Mouse (Mus musculus) hindbrain, embryonic 12.5 days (tissue): ENCODE measurements around the gene Rybp. TPM values are rescaled to one million over a fixed set of nuclear protein-coding genes. Genes with fewer than 3 reads are reported as not detected.

Experiments used
- ATAC-seq: fragments of 200-750 bp; cut with Nextera tagmentation; 2 replicates; pipeline ENCODE4 v1.8.0; 2017; ENCODE audit warnings: moderate TSS enrichment; ENCODE audit not compliant: low FRiP score
- H3K27ac ChIP-seq: fragments of 300-500 bp; sonication (generic); 2 replicates; pipeline ENCODE4 v1.5.1; 2016; ENCODE audit warnings: mild to moderate bottlenecking
- H3K27me3 ChIP-seq: fragments of 300-500 bp; sonication (generic); 2 replicates; pipeline ENCODE4 v1.6.1; 2016; ENCODE audit warnings: mild to moderate bottlenecking
- H3K36me3 ChIP-seq: fragments of 300-500 bp; sonication (generic); 2 replicates; pipeline ENCODE4 v1.6.1; 2016; ENCODE audit warnings: mild to moderate bottlenecking
- H3K4me1 ChIP-seq: fragments of 300-500 bp; sonication (generic); 2 replicates; pipeline ENCODE4 v1.6.1; 2016
- H3K4me2 ChIP-seq: fragments of 300-500 bp; sonication (generic); replicated peaks from 2 replicates; pipeline ENCODE4 v1.6.1; 2016; ENCODE audit warnings: mild to moderate bottlenecking
- H3K4me3 ChIP-seq: fragments of 300-500 bp; sonication (generic); 2 replicates; pipeline ENCODE4 v1.5.1; 2016; ENCODE audit warnings: mild to moderate bottlenecking
- H3K9ac ChIP-seq: fragments of 300-500 bp; sonication (generic); 2 replicates; pipeline ENCODE4 v1.6.1; 2016; ENCODE audit warnings: mild to moderate bottlenecking, moderate library complexity
- H3K9me3 ChIP-seq: fragments of 300-500 bp; sonication (generic); replicated peaks from 2 replicates; pipeline ENCODE4 v1.6.1; 2016; ENCODE audit warnings: mild to moderate bottlenecking
- WGBS: fragments of 180-500 bp; shearing (Covaris S2); methylation state at CpG from one replicate; pipeline ENCODE4 v1.1.7; 2016; 5-methylcytosine and 5-hydroxymethylcytosine counted together
- polyA plus RNA-seq: library from polyadenylated mRNA; unstranded; fragments of >200 nt; fragmentation: Nextera tagmentation; extraction: Ambion mirVana; gene quantifications from 2 replicates; pipeline ENCODE4 v1.2.1, GENCODE M21; 2016

Rybp gene
- polyA plus RNA-seq, 1 experiment from 2014 or later: 18.4 TPM

DNA sequence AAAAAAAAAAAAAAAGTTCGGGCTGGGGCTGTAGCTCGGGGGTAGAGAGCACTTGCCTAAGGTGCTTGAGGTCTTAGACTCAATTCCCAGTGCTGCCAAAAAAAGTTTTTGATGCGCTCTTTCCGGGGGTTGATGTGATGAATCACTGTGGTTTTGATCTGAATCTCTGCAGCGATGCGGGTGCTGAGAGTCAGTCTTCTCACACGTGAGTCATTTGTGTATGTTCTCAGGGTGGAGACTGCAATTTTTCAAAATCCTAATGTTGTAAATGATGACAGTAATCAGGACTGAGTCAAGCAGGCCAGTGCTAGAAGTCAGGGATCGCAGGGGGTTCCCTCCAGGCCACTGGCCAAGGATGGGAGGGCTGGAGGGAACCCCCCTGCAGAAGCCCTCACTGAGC, 26.9 kb upstream of the Rybp start:
- H3K27ac ChIP-seq: no peak overlapping the region
- no peaks in the 10 kb centered on the region for H3K9me3 ChIP-seq
- no peak overlapping the region for H3K9ac ChIP-seq
- H3K27me3 ChIP-seq: no peaks in the 10 kb centered on the region; the same call in 1 of the 2 replicates
- no peak for ATAC-seq
- 68% methylated on average over 8 of the region's 8 CpGs for WGBS
- H3K36me3 ChIP-seq: no peaks in the 10 kb centered on the region
- H3K4me3 ChIP-seq: no peak overlapping the region
- no peak overlapping the region for H3K4me2 ChIP-seq
- no peaks in the 10 kb centered on the region for H3K4me1 ChIP-seq

DNA sequence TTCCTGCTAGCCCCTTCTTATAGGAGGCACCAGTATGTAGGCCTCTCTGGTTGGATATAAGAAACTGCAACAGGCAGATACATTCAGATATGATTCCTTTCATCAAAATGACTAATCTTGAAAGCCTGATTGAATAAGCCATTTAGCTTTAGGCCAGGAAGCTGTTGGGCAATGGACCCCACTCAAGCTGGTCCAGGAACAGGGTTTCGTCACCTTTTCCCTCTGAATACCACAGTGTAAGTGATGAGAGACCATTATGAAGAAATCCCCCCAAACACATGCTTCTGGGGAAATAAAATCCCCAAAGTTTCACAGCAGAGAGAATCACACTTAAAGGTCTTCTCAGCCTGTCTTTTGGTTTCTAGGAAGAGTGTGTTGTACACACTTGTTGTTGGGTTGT, 23.9 kb upstream of the Rybp start:
- Histone ChIP-seq H3K36me3 (no peaks in the 10 kb centered on the region), H3K4me3 (no peak overlapping the region), H3K27me3 (no peaks in the 10 kb centered on the region; the same call in 1 of the 2 replicates), H3K9me3 (no peaks in the 10 kb centered on the region), H3K4me2 (no peak overlapping the region), H3K4me1 (no peaks in the 10 kb centered on the region), H3K9ac (no peak overlapping the region), H3K27ac (no peak overlapping the region)
- 92% methylated on average over 1 of the region's 1 CpGs for WGBS
- no peak for ATAC-seq

DNA sequence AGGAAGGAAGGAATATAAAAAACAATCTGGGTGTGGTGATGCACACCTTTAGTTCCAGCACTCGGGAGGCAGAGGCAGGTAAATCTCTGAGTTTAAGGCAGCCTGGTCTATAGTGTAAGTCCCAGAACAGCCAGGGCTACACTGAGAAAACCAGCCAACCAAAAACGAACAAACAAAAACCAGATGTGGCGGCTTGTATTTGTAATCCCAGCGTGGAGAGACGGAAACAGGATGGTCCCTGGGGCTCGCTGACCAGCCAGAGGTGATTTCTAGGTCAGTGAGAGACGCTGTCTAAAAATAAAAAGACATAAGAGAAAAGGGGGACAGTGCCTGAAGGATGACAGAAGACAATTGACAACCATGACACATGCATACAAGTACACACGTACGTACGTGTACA, 17.5 kb upstream of the Rybp start:
- WGBS: 64% methylated on average over 10 of the region's 10 CpGs
- Histone ChIP-seq H3K4me2 (no peak overlapping the region), H3K9ac (no peak overlapping the region), H3K27me3 (peaks cover 8% of the 10 kb centered on the region), H3K4me3 (no peak overlapping the region), H3K27ac (no peak overlapping the region), H3K36me3 (no peaks in the 10 kb centered on the region), H3K9me3 (no peaks in the 10 kb centered on the region), H3K4me1 (0 out of 2 replicates have a peak, but pooled peaks cover 2% of the 10 kb centered on the region)
- ATAC-seq: no peak

DNA sequence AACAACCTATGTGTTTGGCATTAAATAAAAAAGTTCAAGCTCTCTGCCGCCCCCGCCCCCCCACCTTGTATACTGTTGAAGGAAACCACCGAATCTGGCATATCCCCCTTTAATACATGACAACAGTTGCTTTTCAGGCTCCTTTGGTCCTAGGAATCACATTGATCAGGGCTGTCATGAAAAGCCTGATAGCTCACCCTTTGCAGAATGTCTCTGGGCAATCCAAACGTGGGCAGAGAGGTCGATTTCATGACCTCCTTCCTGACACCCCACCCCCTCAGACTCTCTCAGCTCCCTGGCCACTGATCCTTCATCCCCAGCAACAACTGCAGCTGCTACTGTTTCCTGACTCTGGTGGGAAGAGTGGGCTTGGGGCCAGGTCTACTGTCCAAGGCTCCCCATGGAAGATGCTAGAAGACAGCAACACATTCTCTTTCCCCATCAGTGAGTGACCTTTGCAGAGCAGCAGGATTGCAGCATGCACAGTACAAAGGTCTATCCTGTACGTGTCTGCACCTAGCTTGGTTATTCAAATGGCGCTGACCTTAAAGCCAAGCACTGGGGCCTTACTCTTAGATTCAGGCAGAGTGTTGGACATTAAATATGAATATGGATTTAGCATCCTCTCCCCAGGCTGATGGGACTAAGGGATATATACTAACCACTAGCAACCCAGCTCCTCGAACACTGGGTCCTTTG, 14.3 kb upstream of the Rybp start:
- WGBS: 56% methylated on average over 8 of the region's 8 CpGs
- peaks cover 13% of the 10 kb centered on the region for H3K27me3 ChIP-seq
- no peak for ATAC-seq
- no peak overlapping the region for H3K9ac ChIP-seq
- H3K9me3 ChIP-seq: no peaks in the 10 kb centered on the region
- no peaks in the 10 kb centered on the region for H3K36me3 ChIP-seq
- H3K4me1 ChIP-seq: 0 out of 2 replicates have a peak, but pooled peaks cover 2% of the 10 kb centered on the region
- no peak overlapping the region for H3K4me3 ChIP-seq
- no peak overlapping the region for H3K4me2 ChIP-seq
- H3K27ac ChIP-seq: no peak overlapping the region

DNA sequence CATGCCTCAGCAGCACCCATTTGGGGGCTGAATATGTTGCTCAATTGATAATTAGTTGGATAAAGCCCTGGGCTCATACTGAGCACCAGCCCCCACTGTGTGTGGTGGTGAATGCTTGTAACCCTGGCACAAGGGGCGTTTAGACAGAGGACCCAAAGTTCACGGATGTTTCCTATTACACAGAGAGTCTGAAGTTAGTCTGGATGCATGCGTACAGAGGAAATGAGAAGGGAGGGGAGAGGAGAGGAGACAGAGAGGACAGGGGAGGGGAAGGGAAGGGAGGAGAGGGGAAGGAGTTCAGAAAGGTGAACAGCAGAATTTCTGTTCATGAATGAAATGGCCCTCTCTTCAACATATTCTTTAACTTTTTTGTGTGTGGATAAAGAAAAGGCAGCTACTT, 13.5 kb upstream of the Rybp start:
- no peaks in the 10 kb centered on the region for H3K9me3 ChIP-seq

DNA sequence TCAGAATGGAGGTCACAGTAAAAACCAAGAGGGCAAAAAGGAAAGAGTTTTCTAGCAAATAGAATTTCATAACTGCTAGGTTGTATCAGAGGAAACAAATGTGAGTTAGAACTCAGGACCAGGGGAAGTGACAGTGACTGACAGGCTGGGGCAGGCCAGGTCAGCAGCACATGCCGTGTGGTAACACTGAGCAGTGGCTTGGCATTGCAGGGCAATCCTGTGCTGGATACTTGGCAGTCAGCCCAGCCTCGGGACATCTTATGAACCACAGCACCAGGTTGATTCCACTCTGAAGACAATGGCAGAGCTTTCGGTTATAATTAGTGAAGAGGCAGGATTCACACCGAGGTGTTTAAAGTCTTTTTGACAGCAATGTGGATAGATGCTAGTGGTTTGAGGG, 11.7 kb upstream of the Rybp start:
- Histone ChIP-seq H3K9ac (no peak overlapping the region), H3K27me3 (peaks cover 13% of the 10 kb centered on the region), H3K4me1 (0 out of 2 replicates have a peak, but pooled peaks cover 1% of the 10 kb centered on the region), H3K4me3 (no peak overlapping the region), H3K36me3 (no peaks in the 10 kb centered on the region), H3K9me3 (no peaks in the 10 kb centered on the region), H3K27ac (no peak overlapping the region), H3K4me2 (no peak overlapping the region)
- WGBS: 60% methylated on average over 4 of the region's 4 CpGs
- no peak for ATAC-seq

More for the DNA sequence above, 13.5 kb upstream of the Rybp start:
- Histone ChIP-seq H3K9ac (no peak overlapping the region), H3K4me1 (0 out of 2 replicates have a peak, but pooled peaks cover 2% of the 10 kb centered on the region), H3K4me3 (no peak overlapping the region), H3K27ac (no peak overlapping the region), H3K4me2 (no peak overlapping the region), H3K36me3 (no peaks in the 10 kb centered on the region), H3K27me3 (peaks cover 13% of the 10 kb centered on the region)
- WGBS: 30% methylated on average over 3 of the region's 3 CpGs
- ATAC-seq: no peak

DNA sequence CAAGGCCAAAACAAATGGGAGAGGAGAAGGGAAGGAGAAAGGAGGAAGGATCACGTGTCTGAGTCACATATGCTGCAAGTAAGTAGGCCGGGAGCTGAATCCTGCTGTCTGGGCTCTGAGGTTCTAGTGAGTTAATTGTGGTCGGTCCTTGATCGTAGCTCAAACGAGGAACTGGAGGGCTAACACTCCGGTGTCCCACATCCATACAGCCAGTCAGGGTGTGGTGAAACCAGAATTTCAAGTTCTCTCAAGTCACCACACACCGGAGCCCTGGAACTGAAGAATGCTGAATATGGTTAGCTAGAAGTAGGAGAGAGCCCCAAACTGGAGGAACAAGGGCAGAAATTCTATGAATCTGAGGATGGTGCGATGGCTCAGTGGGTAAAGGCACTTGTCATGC, 10.3 kb upstream of the Rybp start:
- Histone ChIP-seq H3K27me3 (peaks cover 16% of the 10 kb centered on the region), H3K9ac (no peak overlapping the region), H3K4me3 (no peak overlapping the region), H3K9me3 (no peaks in the 10 kb centered on the region), H3K4me2 (no peak overlapping the region), H3K27ac (no peak overlapping the region), H3K36me3 (no peaks in the 10 kb centered on the region), H3K4me1 (no peaks in the 10 kb centered on the region)
- 81% methylated on average over 8 of the region's 8 CpGs for WGBS
- ATAC-seq: no peak

DNA sequence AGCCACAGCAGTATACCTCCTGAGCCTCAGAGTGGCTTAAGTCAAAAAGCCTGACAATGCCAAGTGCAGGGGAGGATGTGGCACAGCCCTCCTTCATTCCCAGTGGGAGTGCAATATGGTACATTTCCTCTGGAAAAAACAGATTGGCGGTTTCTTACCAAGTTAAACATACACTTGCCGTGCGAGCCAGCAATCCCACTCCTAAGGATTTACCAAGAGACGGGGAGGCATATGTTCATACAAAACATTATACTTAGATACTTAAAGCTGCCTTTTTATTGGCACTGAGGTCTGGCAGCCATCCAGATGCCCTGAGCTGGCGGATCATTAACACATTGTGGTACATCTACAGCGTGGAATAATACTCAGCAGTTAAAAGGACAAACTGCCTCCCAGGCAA, 5.1 kb upstream of the Rybp start:
- ATAC-seq: no peak
- peaks cover 31% of the 10 kb centered on the region for H3K27me3 ChIP-seq
- no peak overlapping the region for H3K27ac ChIP-seq
- WGBS: 93% methylated on average over 6 of the region's 6 CpGs
- peaks cover 6% of the 10 kb centered on the region; the same call in 1 of the 2 replicates for H3K4me1 ChIP-seq
- H3K9ac ChIP-seq: no peak overlapping the region
- no peak overlapping the region for H3K4me2 ChIP-seq
- H3K4me3 ChIP-seq: no peak overlapping the region
- H3K9me3 ChIP-seq: no peaks in the 10 kb centered on the region
- H3K36me3 ChIP-seq: no peaks in the 10 kb centered on the region

DNA sequence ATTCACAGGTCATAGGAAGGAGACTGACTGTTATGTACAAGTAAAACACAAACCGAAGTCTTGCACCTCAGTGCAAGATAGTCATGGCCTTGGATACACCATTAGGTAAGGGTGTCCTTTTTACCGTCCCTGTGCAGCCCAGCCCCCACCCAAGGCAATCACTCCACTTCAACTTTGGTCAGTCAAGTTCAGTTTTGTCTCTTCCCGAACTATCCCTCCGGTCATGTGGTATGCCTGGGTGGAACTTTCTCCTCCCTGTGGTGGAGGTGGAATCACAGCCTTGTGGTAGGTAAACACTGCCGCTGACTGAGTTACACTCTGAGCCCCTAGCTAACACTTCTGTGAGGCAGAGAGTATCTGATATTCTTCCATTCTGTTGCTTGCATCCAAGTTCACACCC, 1.8 kb upstream of the Rybp start:
- peaks cover 31% of the 10 kb centered on the region for H3K27me3 ChIP-seq
- WGBS: 78% methylated on average over 5 of the region's 5 CpGs

DNA sequence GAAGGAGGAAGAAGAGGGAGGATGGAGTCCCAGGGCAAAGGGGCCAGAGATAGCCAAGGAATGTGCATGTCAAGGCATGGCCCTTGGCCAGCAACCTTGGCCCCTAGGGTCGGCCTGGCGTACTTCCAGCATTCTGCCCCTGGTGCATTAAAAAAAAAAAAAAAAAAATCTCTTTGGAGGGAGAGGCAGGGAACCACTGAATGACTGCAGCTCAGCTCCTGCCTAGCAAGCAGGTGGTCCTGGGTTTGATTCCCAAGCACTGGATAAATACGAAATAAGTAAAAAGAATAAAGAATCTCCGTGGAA, 1.4 kb upstream of the Rybp start:
- Histone ChIP-seq H3K4me1 (peaks cover 22% of the 10 kb centered on the region), H3K27me3 (peaks cover 31% of the 10 kb centered on the region), H3K36me3 (no peaks in the 10 kb centered on the region), H3K4me3 (no peak overlapping the region), H3K9ac (no peak overlapping the region), H3K27ac (no peak overlapping the region), H3K9me3 (no peaks in the 10 kb centered on the region), H3K4me2 (peak overlapping the region; percentile 89; the same call in 1 of the 2 replicates)
- ATAC-seq: no peak
- 52% methylated on average over 4 of the region's 4 CpGs for WGBS

More for the DNA sequence above, 1.8 kb upstream of the Rybp start:
- H3K27ac ChIP-seq: no peak overlapping the region
- no peaks in the 10 kb centered on the region for H3K9me3 ChIP-seq
- no peak overlapping the region for H3K4me2 ChIP-seq
- no peak overlapping the region for H3K9ac ChIP-seq
- H3K4me1 ChIP-seq: peaks cover 19% of the 10 kb centered on the region
- no peak for ATAC-seq
- no peak overlapping the region for H3K4me3 ChIP-seq
- no peaks in the 10 kb centered on the region for H3K36me3 ChIP-seq

DNA sequence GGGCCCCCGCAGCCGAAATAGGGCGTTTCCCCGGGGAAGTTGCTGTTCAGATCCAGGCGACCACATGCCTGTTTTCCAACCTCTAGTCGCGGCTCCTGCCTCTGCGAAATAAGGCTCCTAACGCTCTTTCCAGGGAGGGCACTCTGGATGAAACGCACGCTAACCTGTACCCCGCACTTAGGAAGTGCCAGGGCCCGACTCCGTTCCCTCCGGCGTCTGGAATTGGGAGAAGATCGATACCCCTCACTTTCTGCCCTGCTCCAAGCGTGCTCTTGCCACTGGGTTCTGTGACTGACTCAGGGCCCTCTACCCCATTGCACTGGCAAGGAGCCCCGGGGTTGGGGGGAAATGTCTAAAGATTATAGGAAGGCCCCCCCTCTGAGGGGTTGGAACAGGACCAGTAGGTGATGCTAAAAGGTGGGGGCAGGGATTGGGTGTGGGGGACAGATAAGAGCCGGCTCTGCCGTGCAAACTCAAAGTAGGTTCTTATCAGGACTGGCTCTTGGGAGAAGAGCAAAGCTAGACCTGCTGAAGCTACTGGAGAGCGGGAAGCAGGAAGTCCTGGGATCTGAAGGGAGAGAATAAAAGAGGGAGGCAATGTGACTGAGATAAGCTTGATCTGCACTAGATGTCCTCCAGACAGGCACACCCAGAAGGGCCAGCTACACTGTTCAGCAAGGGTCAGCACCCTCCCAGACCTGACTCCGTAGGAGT, 888 bp upstream of the Rybp start:
- ATAC-seq: peak; percentile 15
- Histone ChIP-seq H3K27ac (peak overlapping the region; percentile 98; the same call in 1 of the 2 replicates), H3K9me3 (no peaks in the 10 kb centered on the region), H3K4me1 (peaks cover 22% of the 10 kb centered on the region), H3K36me3 (no peaks in the 10 kb centered on the region), H3K9ac (peak overlapping the region; percentile 64), H3K4me3 (peak overlapping the region; percentile 81), H3K27me3 (peaks cover 31% of the 10 kb centered on the region), H3K4me2 (peak overlapping the region; percentile 89)
- WGBS: 4% methylated on average over 23 of the region's 23 CpGs

DNA sequence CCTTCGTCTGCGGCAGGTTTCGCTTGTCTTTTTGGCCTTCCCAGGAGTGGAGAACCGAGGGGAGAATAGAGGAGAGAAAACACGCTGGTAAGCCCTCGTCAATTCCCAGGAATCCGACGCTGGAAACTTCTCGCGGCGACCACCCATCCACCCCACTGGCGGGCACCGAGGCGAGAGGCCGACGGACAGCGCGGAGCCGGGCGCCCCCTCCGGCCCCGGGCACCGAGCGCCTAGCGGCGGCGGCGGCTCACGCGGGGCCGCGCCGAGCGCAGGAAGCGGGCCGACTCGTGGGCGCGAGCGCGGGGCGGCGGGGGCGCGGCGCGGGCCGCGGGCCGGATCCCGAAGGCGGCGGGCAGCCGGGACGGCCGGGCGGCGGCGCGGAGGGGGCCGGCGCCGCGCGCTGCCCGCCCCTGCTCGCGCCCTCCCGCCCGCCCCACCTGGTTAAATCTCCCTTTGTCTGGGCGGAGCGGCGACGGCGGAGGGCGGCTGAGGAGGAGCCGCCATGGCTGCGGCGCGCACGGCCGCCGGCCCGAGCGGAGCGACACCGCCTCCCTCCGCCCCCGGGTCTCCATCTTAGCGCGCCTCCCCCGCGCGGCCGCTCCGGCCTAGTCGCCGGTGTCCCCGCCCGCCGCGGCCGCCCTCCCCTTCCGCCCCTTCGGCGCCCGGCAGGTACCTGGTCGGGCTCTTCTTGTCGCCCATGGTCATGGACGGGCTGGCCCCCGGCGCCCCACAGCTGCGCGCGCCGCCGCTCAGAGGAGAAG, 532 bp downstream of the Rybp start:
- ATAC-seq: peak; percentile 80
- Histone ChIP-seq H3K4me3 (peak overlapping the region; percentile 81), H3K27me3 (peaks cover 24% of the 10 kb centered on the region), H3K9ac (peak overlapping the region; percentile 96), H3K9me3 (no peaks in the 10 kb centered on the region), H3K4me2 (peak overlapping the region; percentile 84), H3K27ac (peak overlapping the region; percentile 98), H3K4me1 (peaks cover 22% of the 10 kb centered on the region), H3K36me3 (no peaks in the 10 kb centered on the region)
- 1% methylated on average over 36 of the region's 117 CpGs for WGBS
